Mouse (Mus musculus): Measurements from ENCODE around the gene Unc79. TPM values are rescaled to one million over a fixed set of nuclear protein-coding genes. Genes with fewer than 3 reads are reported as not detected.

Gene Unc79
- polyA plus RNA-seq (2015; fragmentation: Nextera tagmentation; extraction: Ambion mirVana), result 0.30 and 0.31 TPM in 2 replicates

- Histone ChIP-seq H3K4me2 (peak within 1 kb of the TSS; percentile 91), H3K27me3 (peaks cover 28% of the 10 kb centered on the region), H3K4me1 (peaks cover 13% of the 10 kb centered on the region), H3K4me3 (peak within 1 kb of the TSS; percentile 47), H3K9ac (0 out of 2 replicates have a peak within 1 kb of the TSS, but pooled peaks have one; percentile 14), H3K27ac (no peak within 1 kb of the TSS), H3K36me3 (no peaks in the 10 kb centered on the region), H3K9me3 (no peaks in the 10 kb centered on the region)
- under 1% methylated on average over 48 of the region's 48 CpGs for WGBS
- ATAC-seq (ENCODE audit: insufficient number of reproducible peaks, low FRiP score, low TSS enrichment, low read depth), result no peak
These were observed at the start of gene Unc79 for GRCm38 (mm10) chr12:102948778-102949394. TSS of gene Unc79 (plus strand) at chr12:102948859.

- ATAC-seq (ENCODE audit: insufficient number of reproducible peaks, low FRiP score, low TSS enrichment, low read depth), result no peak
- H3K27me3 ChIP-seq, result no peaks in the 10 kb centered on the region
- H3K4me3 ChIP-seq, result no peak within 1 kb of the TSS
- H3K9me3 ChIP-seq, result no peaks in the 10 kb centered on the region
- H3K27ac ChIP-seq, result no peak within 1 kb of the TSS
- H3K9ac ChIP-seq, result no peak within 1 kb of the TSS
- 94% methylated on average over 17 of the region's 17 CpGs for WGBS
- no peaks in the 10 kb centered on the region for H3K36me3 ChIP-seq
- H3K4me1 ChIP-seq, result no peaks in the 10 kb centered on the region
- H3K4me2 ChIP-seq, result no peak within 1 kb of the TSS
These were observed 49.6 kb upstream of the Unc79 start, which contains the start of gene Cox8c for GRCm38 (mm10) chr12:102899091-102899490. TSS of gene Cox8c (plus strand) at chr12:102899316.

GRCm38 (mm10) chr12:102908191-102908590 is 40.5 kb upstream of the Unc79 start:
- Histone ChIP-seq H3K27me3 (no peaks in the 10 kb centered on the region), H3K36me3 (no peaks in the 10 kb centered on the region), H3K4me1 (no peaks in the 10 kb centered on the region), H3K9me3 (no peaks in the 10 kb centered on the region), H3K27ac (no peak overlapping the region), H3K4me3 (no peak overlapping the region), H3K9ac (no peak overlapping the region), H3K4me2 (no peak overlapping the region)
- no peak for ATAC-seq (ENCODE audit: insufficient number of reproducible peaks, low FRiP score, low TSS enrichment, low read depth)
- WGBS, result 43% methylated on average over 3 of the region's 3 CpGs

GRCm38 (mm10) chr12:102916073-102916472 is 32.6 kb upstream of the Unc79 start:
- no peaks in the 10 kb centered on the region for H3K36me3 ChIP-seq
- no peaks in the 10 kb centered on the region for H3K4me1 ChIP-seq
- no peak overlapping the region for H3K4me2 ChIP-seq
- no peaks in the 10 kb centered on the region for H3K9me3 ChIP-seq
- peaks cover 5% of the 10 kb centered on the region; the same call in 1 of the 2 replicates for H3K27me3 ChIP-seq
- H3K9ac ChIP-seq, result no peak overlapping the region
- 22% methylated on average over 2 of the region's 2 CpGs for WGBS
- H3K4me3 ChIP-seq, result no peak overlapping the region
- no peak overlapping the region for H3K27ac ChIP-seq
- ATAC-seq (ENCODE audit: insufficient number of reproducible peaks, low FRiP score, low TSS enrichment, low read depth), result no peak

GRCm38 (mm10) chr12:102929764-102930163 is 18.9 kb upstream of the Unc79 start:
- no peaks in the 10 kb centered on the region for H3K27me3 ChIP-seq
- no peak overlapping the region for H3K4me2 ChIP-seq
- no peaks in the 10 kb centered on the region for H3K9me3 ChIP-seq
- no peaks in the 10 kb centered on the region for H3K36me3 ChIP-seq
- no peaks in the 10 kb centered on the region for H3K4me1 ChIP-seq
- H3K4me3 ChIP-seq, result no peak overlapping the region
- WGBS, result 65% methylated on average over 4 of the region's 4 CpGs
- H3K9ac ChIP-seq, result no peak overlapping the region
- H3K27ac ChIP-seq, result no peak overlapping the region
- no peak for ATAC-seq (ENCODE audit: insufficient number of reproducible peaks, low FRiP score, low TSS enrichment, low read depth)

- no peak overlapping the region for H3K4me2 ChIP-seq
- no peak for ATAC-seq (ENCODE audit: insufficient number of reproducible peaks, low FRiP score, low TSS enrichment, low read depth)
- H3K4me3 ChIP-seq, result no peak overlapping the region
- no peaks in the 10 kb centered on the region for H3K4me1 ChIP-seq
- H3K27ac ChIP-seq, result no peak overlapping the region
- H3K9ac ChIP-seq, result no peak overlapping the region
- 67% methylated on average over 1 of the region's 1 CpGs for WGBS
- no peaks in the 10 kb centered on the region for H3K36me3 ChIP-seq
- H3K9me3 ChIP-seq, result no peaks in the 10 kb centered on the region
- no peaks in the 10 kb centered on the region for H3K27me3 ChIP-seq
These were observed 18.3 kb upstream of the Unc79 start for GRCm38 (mm10) chr12:102930335-102930734.

- Histone ChIP-seq H3K27ac (no peak overlapping the region), H3K9me3 (no peaks in the 10 kb centered on the region), H3K4me3 (no peak overlapping the region), H3K27me3 (no peaks in the 10 kb centered on the region), H3K36me3 (no peaks in the 10 kb centered on the region), H3K4me1 (no peaks in the 10 kb centered on the region), H3K9ac (no peak overlapping the region), H3K4me2 (no peak overlapping the region)
- 85% methylated on average over 7 of the region's 7 CpGs for WGBS
- ATAC-seq (ENCODE audit: insufficient number of reproducible peaks, low FRiP score, low TSS enrichment, low read depth), result no peak
These were observed 17.9 kb upstream of the Unc79 start for GRCm38 (mm10) chr12:102930789-102931188.

- Histone ChIP-seq H3K4me2 (no peak overlapping the region), H3K36me3 (no peaks in the 10 kb centered on the region), H3K9me3 (no peaks in the 10 kb centered on the region), H3K9ac (no peak overlapping the region), H3K27ac (no peak overlapping the region), H3K4me1 (no peaks in the 10 kb centered on the region), H3K27me3 (no peaks in the 10 kb centered on the region), H3K4me3 (no peak overlapping the region)
- no peak for ATAC-seq (ENCODE audit: insufficient number of reproducible peaks, low FRiP score, low TSS enrichment, low read depth)
- 38% methylated on average over 1 of the region's 1 CpGs for WGBS
These were observed 12.8 kb upstream of the Unc79 start for GRCm38 (mm10) chr12:102935892-102936291.

GRCm38 (mm10) chr12:102945571-102945970 is 3.1 kb upstream of the Unc79 start:
- Histone ChIP-seq H3K4me2 (no peak overlapping the region), H3K27ac (no peak overlapping the region), H3K27me3 (peaks cover 28% of the 10 kb centered on the region), H3K4me1 (peaks cover 13% of the 10 kb centered on the region), H3K9ac (no peak overlapping the region), H3K4me3 (no peak overlapping the region), H3K36me3 (no peaks in the 10 kb centered on the region), H3K9me3 (no peaks in the 10 kb centered on the region)
- no peak for ATAC-seq (ENCODE audit: insufficient number of reproducible peaks, low FRiP score, low TSS enrichment, low read depth)
- whole genome bisulfite sequencing, result 79% methylated on average over 1 of the region's 1 CpGs

GRCm38 (mm10) chr12:102947826-102948225 is 833 bp upstream of the Unc79 start:
- Histone ChIP-seq H3K27ac (no peak overlapping the region), H3K4me2 (no peak overlapping the region), H3K4me1 (peaks cover 13% of the 10 kb centered on the region), H3K9me3 (no peaks in the 10 kb centered on the region), H3K27me3 (peaks cover 28% of the 10 kb centered on the region), H3K36me3 (no peaks in the 10 kb centered on the region), H3K4me3 (no peak overlapping the region), H3K9ac (no peak overlapping the region)
- ATAC-seq (ENCODE audit: insufficient number of reproducible peaks, low FRiP score, low TSS enrichment, low read depth), result no peak
- WGBS, result 23% methylated on average over 10 of the region's 10 CpGs

GRCm38 (mm10) chr12:102949395-102950208 is 943 bp downstream of the Unc79 start:
- WGBS, result under 1% methylated on average over 41 of the region's 42 CpGs
- peak overlapping the region; percentile 91 for H3K4me2 ChIP-seq
- peaks cover 28% of the 10 kb centered on the region for H3K27me3 ChIP-seq
- H3K9me3 ChIP-seq, result no peaks in the 10 kb centered on the region
- H3K36me3 ChIP-seq, result no peaks in the 10 kb centered on the region
- ATAC-seq (ENCODE audit: insufficient number of reproducible peaks, low FRiP score, low TSS enrichment, low read depth), result no peak
- H3K4me1 ChIP-seq, result peaks cover 13% of the 10 kb centered on the region
- H3K27ac ChIP-seq, result no peak overlapping the region
- H3K9ac ChIP-seq, result no peak overlapping the region
- H3K4me3 ChIP-seq, result peak overlapping the region; percentile 47

- H3K4me3 ChIP-seq, result no peak overlapping the region
- H3K4me2 ChIP-seq, result no peak overlapping the region
- ATAC-seq (ENCODE audit: insufficient number of reproducible peaks, low FRiP score, low TSS enrichment, low read depth), result no peak
- H3K4me1 ChIP-seq, result no peaks in the 10 kb centered on the region
- 89% methylated on average over 7 of the region's 7 CpGs for WGBS
- no peaks in the 10 kb centered on the region for H3K36me3 ChIP-seq
- H3K9ac ChIP-seq, result no peak overlapping the region
- H3K9me3 ChIP-seq, result no peaks in the 10 kb centered on the region
- no peak overlapping the region for H3K27ac ChIP-seq
- H3K27me3 ChIP-seq, result no peaks in the 10 kb centered on the region
These were observed 11.6 kb downstream of the Unc79 start for GRCm38 (mm10) chr12:102960051-102960775.

All from limb, embryonic 15.5 days (tissue).